Mouse (Mus musculus): ENCODE data around the gene Cttnbp2. TPM values are rescaled to one million over a fixed set of nuclear protein-coding genes. Genes with fewer than 3 reads are reported as not detected.

The Cttnbp2 gene
- total RNA-seq, 1 experiment = 0.36 TPM

GRCm38 (mm10) chr6:18477313-18477930, 37.2 kb downstream of the Cttnbp2 start:
- Histone ChIP-seq H3K36me3 (ENCODE audit: control insufficient read depth, insufficient read depth, low read length, poor library complexity, severe bottlenecking) (no peaks in the 10 kb centered on the region), H3K9me3 (ENCODE audit: control insufficient read depth, insufficient read depth, low read depth, low read length) (no peaks in the 10 kb centered on the region), H3K4me3 (ENCODE audit: insufficient read depth in 1 of 2, low read depth in 1 of 2, low read length in 2 of 2, poor library complexity in 1 of 2, severe bottlenecking in 1 of 2) (no peak overlapping the region), H3K4me1 (ENCODE audit: control insufficient read depth in 2 of 2, insufficient read depth in 2 of 2, low read length in 2 of 2, poor library complexity in 1 of 2) (no peaks in the 10 kb centered on the region), H3K27ac (ENCODE audit: insufficient read depth, low read depth, low read length, poor library complexity, severe bottlenecking) (no peak overlapping the region), H3K9ac (ENCODE audit: insufficient read depth, low read depth, low read length, poor library complexity, severe bottlenecking) (no peak overlapping the region)
- no peak for TF ChIP-seq ZNF384 (IDR thresholded peaks at IDR 0.05; ENCODE audit: low read depth, low read length)
- no peak for TF ChIP-seq ZC3H11A (IDR thresholded peaks at IDR 0.05; ENCODE audit: borderline replicate concordance, low read depth, low read length)
- TF ChIP-seq MAFK (IDR thresholded peaks at IDR 0.05; ENCODE audit: insufficient read depth, low read depth, low read length) = no peak
- no peak for TF ChIP-seq HCFC1 (IDR thresholded peaks at IDR 0.05; ENCODE audit: borderline replicate concordance, insufficient read depth, low read length)
- TF ChIP-seq CHD2 (IDR thresholded peaks at IDR 0.05; ENCODE audit: low read depth, low read length) = no peak
- in situ Hi-C loops (cut with MboI; ENCODE audit: low sequenced_read_pairs in 2 of 2, unreplicated experiment in 2 of 2) = no loop called here
- no peak for DNase-seq (ENCODE audit: low read depth, low spot score)

GRCm38 (mm10) chr6:18474983-18475382, 39.7 kb downstream of the Cttnbp2 start:
- in situ Hi-C loops (cut with MboI; ENCODE audit: low sequenced_read_pairs in 2 of 2, unreplicated experiment in 2 of 2) = no loop called here
- Histone ChIP-seq H3K36me3 (ENCODE audit: control insufficient read depth, insufficient read depth, low read length, poor library complexity, severe bottlenecking) (no peaks in the 10 kb centered on the region), H3K4me1 (ENCODE audit: control insufficient read depth in 2 of 2, insufficient read depth in 2 of 2, low read length in 2 of 2, poor library complexity in 1 of 2) (no peaks in the 10 kb centered on the region), H3K9ac (ENCODE audit: insufficient read depth, low read depth, low read length, poor library complexity, severe bottlenecking) (no peak overlapping the region), H3K4me3 (ENCODE audit: insufficient read depth in 1 of 2, low read depth in 1 of 2, low read length in 2 of 2, poor library complexity in 1 of 2, severe bottlenecking in 1 of 2) (no peak overlapping the region), H3K9me3 (ENCODE audit: control insufficient read depth, insufficient read depth, low read depth, low read length) (no peaks in the 10 kb centered on the region), H3K27ac (ENCODE audit: insufficient read depth, low read depth, low read length, poor library complexity, severe bottlenecking) (no peak overlapping the region)
- DNase-seq (ENCODE audit: low read depth, low spot score) = no peak
- TF ChIP-seq ZC3H11A (IDR thresholded peaks at IDR 0.05; ENCODE audit: borderline replicate concordance, low read depth, low read length) (no peak), MAFK (IDR thresholded peaks at IDR 0.05; ENCODE audit: insufficient read depth, low read depth, low read length) (no peak), CHD2 (IDR thresholded peaks at IDR 0.05; ENCODE audit: low read depth, low read length) (no peak), ZNF384 (IDR thresholded peaks at IDR 0.05; ENCODE audit: low read depth, low read length) (no peak), HCFC1 (IDR thresholded peaks at IDR 0.05; ENCODE audit: borderline replicate concordance, insufficient read depth, low read length) (no peak)

- no peaks in the 10 kb centered on the region for H3K36me3 ChIP-seq (ENCODE audit: control insufficient read depth, insufficient read depth, low read length, poor library complexity, severe bottlenecking)
- no peak for DNase-seq (ENCODE audit: low read depth, low spot score)
These were observed 40.1 kb downstream of the Cttnbp2 start for GRCm38 (mm10) chr6:18474541-18474940.

GRCm38 (mm10) chr6:18469206-18469605, 45.4 kb downstream of the Cttnbp2 start:
- Histone ChIP-seq H3K4me3 (ENCODE audit: insufficient read depth in 1 of 2, low read depth in 1 of 2, low read length in 2 of 2, poor library complexity in 1 of 2, severe bottlenecking in 1 of 2) (no peak overlapping the region), H3K36me3 (ENCODE audit: control insufficient read depth, insufficient read depth, low read length, poor library complexity, severe bottlenecking) (no peaks in the 10 kb centered on the region), H3K27ac (ENCODE audit: insufficient read depth, low read depth, low read length, poor library complexity, severe bottlenecking) (no peak overlapping the region), H3K9me3 (ENCODE audit: control insufficient read depth, insufficient read depth, low read depth, low read length) (no peaks in the 10 kb centered on the region), H3K4me1 (ENCODE audit: control insufficient read depth in 2 of 2, insufficient read depth in 2 of 2, low read length in 2 of 2, poor library complexity in 1 of 2) (no peaks in the 10 kb centered on the region), H3K9ac (ENCODE audit: insufficient read depth, low read depth, low read length, poor library complexity, severe bottlenecking) (no peak overlapping the region)
- no peak for TF ChIP-seq ZNF384 (IDR thresholded peaks at IDR 0.05; ENCODE audit: low read depth, low read length)
- no peak for TF ChIP-seq HCFC1 (IDR thresholded peaks at IDR 0.05; ENCODE audit: borderline replicate concordance, insufficient read depth, low read length)
- TF ChIP-seq MAFK (IDR thresholded peaks at IDR 0.05; ENCODE audit: insufficient read depth, low read depth, low read length) = no peak
- TF ChIP-seq CHD2 (IDR thresholded peaks at IDR 0.05; ENCODE audit: low read depth, low read length) = no peak
- TF ChIP-seq ZC3H11A (IDR thresholded peaks at IDR 0.05; ENCODE audit: borderline replicate concordance, low read depth, low read length) = no peak
- in situ Hi-C loops (cut with MboI; ENCODE audit: low sequenced_read_pairs in 2 of 2, unreplicated experiment in 2 of 2) = no loop called here
- no peak for DNase-seq (ENCODE audit: low read depth, low spot score)

More at GRCm38 (mm10) chr6:18474541-18474940, 40.1 kb downstream of the Cttnbp2 start:
- in situ Hi-C loops (cut with MboI; ENCODE audit: low sequenced_read_pairs in 2 of 2, unreplicated experiment in 2 of 2) = no loop called here
- H3K4me1 ChIP-seq (ENCODE audit: control insufficient read depth in 2 of 2, insufficient read depth in 2 of 2, low read length in 2 of 2, poor library complexity in 1 of 2) = no peaks in the 10 kb centered on the region
- TF ChIP-seq ZNF384 (IDR thresholded peaks at IDR 0.05; ENCODE audit: low read depth, low read length) (no peak), CHD2 (IDR thresholded peaks at IDR 0.05; ENCODE audit: low read depth, low read length) (no peak), MAFK (IDR thresholded peaks at IDR 0.05; ENCODE audit: insufficient read depth, low read depth, low read length) (no peak), ZC3H11A (IDR thresholded peaks at IDR 0.05; ENCODE audit: borderline replicate concordance, low read depth, low read length) (no peak)
- H3K27ac ChIP-seq (ENCODE audit: insufficient read depth, low read depth, low read length, poor library complexity, severe bottlenecking) = no peak overlapping the region
- H3K9me3 ChIP-seq (ENCODE audit: control insufficient read depth, insufficient read depth, low read depth, low read length) = no peaks in the 10 kb centered on the region
- no peak overlapping the region for H3K9ac ChIP-seq (ENCODE audit: insufficient read depth, low read depth, low read length, poor library complexity, severe bottlenecking)
- no peak overlapping the region for H3K4me3 ChIP-seq (ENCODE audit: insufficient read depth in 1 of 2, low read depth in 1 of 2, low read length in 2 of 2, poor library complexity in 1 of 2, severe bottlenecking in 1 of 2)
